Mouse (Mus musculus) ovary, adult 2 months (tissue): ENCODE data around the gene Gm11555. TPM values are rescaled to one million over a fixed set of nuclear protein-coding genes. Genes with fewer than 3 reads are reported as not detected.

Source experiments
- polyA plus RNA-seq: library from polyadenylated mRNA; depleted of rRNA; stranded (reverse); fragments of >200 nt; gene quantifications from 2 replicates; pipeline ENCODE4 v1.2.3, GENCODE M21; 2012; rRNA removed

Gene Gm11555
- not detected in 2 replicates for polyA plus RNA-seq

GRCm38 (mm10) chr11:99650136-99650535, at the start of gene Gm11555:
Gm11555 (minus strand) TSS chr11:99650236.

GRCm38 (mm10) chr11:99690463-99690862, 40.4 kb upstream of the Gm11555 start, which contains the start of gene Gm14190:
Gm14190 (minus strand) TSS chr11:99690740.

GRCm38 (mm10) chr11:99665860-99666259, 15.8 kb upstream of the Gm11555 start, which contains the start of gene Krtap4-6:
Krtap4-6 (minus strand) TSS chr11:99665960.

GRCm38 (mm10) chr11:99658467-99659010, 8.5 kb upstream of the Gm11555 start, which contains the start of gene Gm11563:
Gm11563 (minus strand) TSS chr11:99658960.

GRCm38 (mm10) chr11:99643635-99644139, 6.3 kb downstream of the Gm11555 start, which contains the start of gene Krtap4-7:
Krtap4-7 (minus strand) TSS chr11:99644089.

GRCm38 (mm10) chr11:99634653-99635134, 15.3 kb downstream of the Gm11555 start, which contains the start of gene Krtap4-2:
Krtap4-2 (minus strand) TSS chr11:99635084.

GRCm38 (mm10) chr11:99628138-99628537, 21.9 kb downstream of the Gm11555 start, which contains the start of gene Krtap4-1:
Krtap4-1 (minus strand) TSS chr11:99628238.

GRCm38 (mm10) chr11:99620335-99620734, 29.7 kb downstream of the Gm11555 start, which contains the start of gene Gm11562:
Gm11562 (minus strand) TSS chr11:99620435.

GRCm38 (mm10) chr11:99614796-99615363, 35.2 kb downstream of the Gm11555 start, which contains the start of gene Krtap2-4:
Krtap2-4 (minus strand) TSS chr11:99614846.

GRCm38 (mm10) chr11:99610089-99610488, 39.9 kb downstream of the Gm11555 start, which contains the start of gene Gm11937:
Gm11937 (minus strand) TSS chr11:99610189.

GRCm38 (mm10) chr11:99603208-99603607, 46.8 kb downstream of the Gm11555 start, which contains the start of gene Gm11938:
Gm11938 (minus strand) TSS chr11:99603308.

Other genes with a start within 250 kb of the Gm11555 start
- gene Krt12, start 228.0 kb downstream of the Gm11555 start, polyA plus RNA-seq: 0.87 and 2.0 TPM in 2 replicates
- 0.58 and 0.64 TPM in 2 replicates for gene Krt20, start 212.1 kb downstream of the Gm11555 start, polyA plus RNA-seq
- gene Krt23, start 157.1 kb downstream of the Gm11555 start, polyA plus RNA-seq: 0.72 and 0.79 TPM in 2 replicates
- not detected in 2 replicates for gene Krt39, start 128.9 kb downstream of the Gm11555 start, polyA plus RNA-seq
- not detected in 2 replicates for gene Krt40, start 107.1 kb downstream of the Gm11555 start, polyA plus RNA-seq
- not detected in 2 replicates for gene Krtap3-3, start 99.4 kb downstream of the Gm11555 start, polyA plus RNA-seq
- gene Krtap3-2, start 93.4 kb downstream of the Gm11555 start, polyA plus RNA-seq: not detected in 2 replicates
- not detected in 2 replicates for gene Gm11939, start 90.8 kb downstream of the Gm11555 start, polyA plus RNA-seq
- not detected in 2 replicates for gene Krtap3-1, start 83.6 kb downstream of the Gm11555 start, polyA plus RNA-seq
- not detected in 2 replicates for gene Krtap1-5, start 69.2 kb downstream of the Gm11555 start, polyA plus RNA-seq
- gene Krtap1-4, start 66.6 kb downstream of the Gm11555 start, polyA plus RNA-seq: not detected in 2 replicates
- gene Krtap1-3, start 58.9 kb downstream of the Gm11555 start, polyA plus RNA-seq: not detected in 2 replicates
- gene Krtap9-3, start 52.1 kb downstream of the Gm11555 start, polyA plus RNA-seq: not detected in 2 replicates
- gene Gm11938, start 46.9 kb downstream of the Gm11555 start, polyA plus RNA-seq: not detected in 2 replicates
- not detected in 2 replicates for gene Gm11937, start 40.0 kb downstream of the Gm11555 start, polyA plus RNA-seq
- gene Krtap2-4, start 35.4 kb downstream of the Gm11555 start, polyA plus RNA-seq: not detected in 2 replicates
- 0.18 and 0.21 TPM in 2 replicates for gene Gm11562, start 29.8 kb downstream of the Gm11555 start, polyA plus RNA-seq
- not detected in 2 replicates for gene Krtap4-1, start 22.0 kb downstream of the Gm11555 start, polyA plus RNA-seq
- gene Krtap4-2, start 15.2 kb downstream of the Gm11555 start, polyA plus RNA-seq: not detected in 2 replicates
- gene Krtap4-7, start 6.1 kb downstream of the Gm11555 start, polyA plus RNA-seq: not detected in 2 replicates
- gene Gm11563, start 8.7 kb upstream of the Gm11555 start, polyA plus RNA-seq: not detected in 2 replicates
- 0.18 and 0.26 TPM in 2 replicates for gene Krtap4-6, start 15.7 kb upstream of the Gm11555 start, polyA plus RNA-seq
- not detected in 2 replicates for gene Gm14190, start 40.5 kb upstream of the Gm11555 start, polyA plus RNA-seq
- gene Gm14180, start 84.1 kb upstream of the Gm11555 start, polyA plus RNA-seq: not detected in 2 replicates
- gene Gm11595, start 122.7 kb upstream of the Gm11555 start, polyA plus RNA-seq: not detected in 2 replicates
- not detected in 2 replicates for gene Krtap4-8, start 130.5 kb upstream of the Gm11555 start, polyA plus RNA-seq
- not detected in 2 replicates for gene Krtap4-9, start 135.0 kb upstream of the Gm11555 start, polyA plus RNA-seq
- gene Gm11596, start 143.2 kb upstream of the Gm11555 start, polyA plus RNA-seq: not detected in 2 replicates
- not detected in 2 replicates for gene Gm11569, start 148.7 kb upstream of the Gm11555 start, polyA plus RNA-seq
- not detected in 2 replicates for gene Gm11554, start 154.2 kb upstream of the Gm11555 start, polyA plus RNA-seq
- not detected in 2 replicates for gene Krtap4-13, start 159.7 kb upstream of the Gm11555 start, polyA plus RNA-seq
- gene Gm11564, start 165.4 kb upstream of the Gm11555 start, polyA plus RNA-seq: not detected in 2 replicates
- gene 2300003K06Rik, start 187.8 kb upstream of the Gm11555 start, polyA plus RNA-seq: not detected in 2 replicates
- not detected in 2 replicates for gene Krtap4-16, start 201.4 kb upstream of the Gm11555 start, polyA plus RNA-seq
- not detected in 2 replicates for gene Gm11568, start 207.7 kb upstream of the Gm11555 start, polyA plus RNA-seq
- not detected in 2 replicates for gene Gm11559, start 214.2 kb upstream of the Gm11555 start, polyA plus RNA-seq
- not detected in 2 replicates for gene Krtap9-1, start 223.2 kb upstream of the Gm11555 start, polyA plus RNA-seq
- gene Gm11567, start 229.0 kb upstream of the Gm11555 start, polyA plus RNA-seq: not detected in 2 replicates